Mouse (Mus musculus) inflammation-experienced regulatory T-cells, adult 6 months (primary cell): Measurements from ENCODE around the gene Slc35e3. TPM values are rescaled to one million over a fixed set of nuclear protein-coding genes. Genes with fewer than 3 reads are reported as not detected.

Experiments used
- polyA plus RNA-seq, 3 experiments: library from polyadenylated mRNA; unstranded; fragments of 100-300 nt; shearing (Covaris generic); gene quantifications; one replicate each; pipeline ENCODE4 v1.2.1; 2017

Gene Slc35e3
- polyA plus RNA-seq, 3 experiments from 2014 or later, result 1.8 to 3.5 (median 2.8) TPM

Other genes with a start within 250 kb of the Slc35e3 start
- 10 to 100 TPM; 14.5 to 29.9 (median 27.1) TPM for gene Cpm, start 116.9 kb downstream of the Slc35e3 start, polyA plus RNA-seq
- 10 to 100 TPM; 42.1 to 88.6 (median 50.8) TPM for gene Mdm2, start 35.6 kb downstream of the Slc35e3 start, polyA plus RNA-seq
- gene Nup107, start 46.3 kb upstream of the Slc35e3 start, polyA plus RNA-seq, result 10 to 100 TPM; 48.5 to 73.1 (median 57.4) TPM
- 100 to 1,000 TPM in 1 of 3 experiments, 10 to 100 TPM in 2; 60.4 to 128 (median 82.5) TPM for gene Rap1b, start 99.7 kb upstream of the Slc35e3 start, polyA plus RNA-seq